Mouse (Mus musculus) urinary bladder, postnatal 4 days (tissue): ENCODE measurements around the gene C530025M09Rik.

Source experiments
- DNase-seq, 2 experiments: peaks; one replicate each; pipeline ENCODE4 v3.0.0; 2021 to 2022; ENCODE audit warnings: low spot score in 2 of 2

The C530025M09Rik gene

GRCm38 (mm10) chr2:149830536-149831458 lies at the start of gene C530025M09Rik:
Gene C530025M09Rik, minus strand, starts transcription at chr2:149831213.
- DNase-seq: peak; percentile 22 to 68

GRCm38 (mm10) chr2:149877954-149878353 lies 46.9 kb upstream of the C530025M09Rik start:
- DNase-seq: no peak

GRCm38 (mm10) chr2:149873346-149873745 lies 42.3 kb upstream of the C530025M09Rik start:
- no peak for DNase-seq

GRCm38 (mm10) chr2:149872496-149872895 lies 41.5 kb upstream of the C530025M09Rik start:
- no peak for DNase-seq

GRCm38 (mm10) chr2:149870496-149870895 lies 39.5 kb upstream of the C530025M09Rik start:
- no peak for DNase-seq

GRCm38 (mm10) chr2:149865914-149866435 lies 35.0 kb upstream of the C530025M09Rik start:
- no peak for DNase-seq

- DNase-seq: no peak
Measured at GRCm38 (mm10) chr2:149861002-149861401, 30.0 kb upstream of the C530025M09Rik start.

- no peak for DNase-seq
Measured at GRCm38 (mm10) chr2:149848778-149849177, 17.8 kb upstream of the C530025M09Rik start.

DNA sequence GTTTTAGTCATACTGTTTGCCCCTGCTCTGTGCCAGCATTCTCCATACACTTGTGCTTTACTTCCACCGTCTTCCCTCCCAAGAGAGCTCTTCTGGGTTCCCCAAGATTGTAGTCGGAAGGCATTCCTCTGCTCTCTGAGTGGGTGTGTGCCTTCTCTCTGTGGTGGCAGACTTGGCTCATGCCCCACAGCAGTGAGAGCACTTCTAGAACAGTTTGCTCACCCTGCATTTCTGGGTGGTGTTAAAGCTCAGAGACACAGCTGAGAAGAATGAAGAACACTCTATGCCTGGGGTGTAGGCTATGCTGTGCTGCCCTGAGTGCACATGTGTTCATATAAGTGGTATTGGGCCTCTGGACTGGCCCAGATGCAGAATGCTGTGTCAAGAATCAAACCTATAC lies 13.6 kb upstream of the C530025M09Rik start:
- DNase-seq: no peak

GRCm38 (mm10) chr2:149839666-149840065 lies 8.7 kb upstream of the C530025M09Rik start:
- DNase-seq: no peak

- DNase-seq: no peak
Measured at GRCm38 (mm10) chr2:149836471-149837135, 5.6 kb upstream of the C530025M09Rik start.

- no peak for DNase-seq
Measured at GRCm38 (mm10) chr2:149835091-149835490, 4.1 kb upstream of the C530025M09Rik start.

- DNase-seq: no peak
Measured at GRCm38 (mm10) chr2:149832301-149832700, 1.3 kb upstream of the C530025M09Rik start.

- no peak for DNase-seq
Measured at GRCm38 (mm10) chr2:149831459-149832245, 639 bp upstream of the C530025M09Rik start.

- no peak for DNase-seq
Measured at GRCm38 (mm10) chr2:149829955-149830535, 968 bp downstream of the C530025M09Rik start.

GRCm38 (mm10) chr2:149828911-149829310 lies 2.1 kb downstream of the C530025M09Rik start, which contains the start of gene Syndig1:
Gene Syndig1, plus strand, starts transcription at chr2:149829211.
- no peak for DNase-seq

GRCm38 (mm10) chr2:149820201-149820600 lies 10.8 kb downstream of the C530025M09Rik start:
- no peak for DNase-seq

DNA sequence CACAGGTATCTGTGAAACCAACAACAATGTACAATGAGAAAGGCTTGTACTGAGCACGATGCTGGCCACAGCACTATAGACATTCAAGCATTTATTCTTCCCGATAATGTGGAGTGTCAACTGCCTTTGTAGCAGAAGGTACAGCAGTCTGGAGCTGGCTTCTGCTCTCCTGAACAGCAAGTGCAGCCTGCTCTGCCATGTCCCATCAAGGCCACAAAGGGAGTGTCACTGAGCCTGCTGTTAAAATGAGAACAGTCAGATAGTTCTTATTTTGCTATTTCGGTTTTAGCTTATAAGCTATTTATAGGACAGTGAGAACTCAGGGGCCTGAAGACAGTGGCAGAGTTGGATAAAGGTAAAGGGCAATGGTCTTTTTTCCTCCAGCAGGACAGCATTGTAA lies 11.3 kb downstream of the C530025M09Rik start:
- no peak for DNase-seq

DNA sequence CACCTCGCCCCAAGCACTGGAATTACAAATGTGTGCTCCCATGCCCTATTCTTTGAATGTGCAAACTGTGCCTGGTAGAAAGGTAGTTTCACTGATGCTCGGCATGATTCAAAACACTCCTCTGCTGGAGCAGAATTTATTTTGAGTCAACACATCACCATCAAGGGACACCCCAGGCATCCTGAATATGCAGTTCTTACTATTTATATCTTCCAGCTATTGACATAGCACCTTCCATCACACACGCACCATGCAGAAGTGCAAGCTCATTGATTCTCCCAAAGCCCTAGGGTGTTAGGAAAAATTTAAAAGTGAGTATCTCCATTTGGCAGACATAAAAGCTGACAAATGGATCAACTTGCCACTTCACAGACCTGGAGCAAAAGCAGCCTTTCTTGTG lies 12.6 kb downstream of the C530025M09Rik start:
- no peak for DNase-seq

GRCm38 (mm10) chr2:149812899-149813298 lies 18.1 kb downstream of the C530025M09Rik start:
- no peak for DNase-seq

DNA sequence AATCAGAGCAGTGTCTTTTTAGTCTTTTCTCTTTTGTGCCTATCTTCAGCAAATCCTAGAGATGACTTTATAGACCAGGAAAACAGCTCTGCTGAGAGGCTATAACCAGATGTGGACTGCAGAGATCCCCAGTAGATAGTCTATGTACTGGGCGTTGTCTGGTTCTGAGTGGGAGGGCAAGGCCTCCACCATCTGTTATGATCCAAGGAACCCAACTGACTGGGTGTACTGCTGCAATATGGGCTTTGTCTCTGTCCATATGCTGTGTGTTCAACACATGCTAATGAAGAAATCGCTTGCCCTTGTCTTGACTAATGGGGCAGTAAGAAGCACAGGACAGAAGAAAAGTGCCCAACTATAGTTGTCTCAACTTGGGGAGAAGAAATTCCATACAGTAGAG lies 25.8 kb downstream of the C530025M09Rik start:
- no peak for DNase-seq
